In genomic region chr7:82895606-82896005, GRCm38 (mm10) we compare ENCODE assay signal across 16 mouse cellular contexts. TPM values are rescaled to one million over a fixed set of nuclear protein-coding genes. Genes with fewer than 3 reads are reported as not detected.
DNase-seq lines count a peak whose midpoint lies in the region; ATAC-seq and TF ChIP-seq lines count a peak whose summit lies in the region.
"Had no signal": no experiment of that assay in that cellular context is flagged by ENCODE, and none has a peak within 500 bp of the region (broad histone marks: within the 10 kb centered on the region; RNA-seq: fewer than 3 reads in every experiment).

No protein-coding gene starts in this region.

- POLR2A ChIA-PET in Patski (lab: Charles Lee): no interaction called here

- peak; percentile 20 to 67 for DNase-seq in adrenal gland, adult (ENCODE audit: inconsistent age in 2 of 2, low spot score in 1 of 2)
- DNase-seq in adrenal gland, postnatal 4 days (ENCODE audit: low spot score in 2 of 2): no peak
- peak; percentile 32 for DNase-seq in kidney, postnatal 0 days (ENCODE audit: low spot score)
- DNase-seq in Patski (ENCODE audit: low read depth, low spot score): no peak
- DNase-seq in kidney, postnatal 14 days: peak; percentile 43
- DNase-seq in midbrain, postnatal 0 days (ENCODE audit: low spot score): no peak
- DNase-seq: cerebellum, adult 11 months; layer of hippocampus, adult 9-11 months; left cerebral cortex, postnatal 4 days; retina, postnatal 1 day had no signal

- no peak overlapping the region for H3K4me2 ChIP-seq in kidney, postnatal 0 days (ENCODE audit: low read length)
- no peak overlapping the region for H3K4me2 ChIP-seq in kidney, embryonic 16.5 days (replicated peaks; ENCODE audit: low read depth, low read length)
- H3K4me2 ChIP-seq in midbrain, postnatal 0 days (ENCODE audit: low read depth, low read length, poor library complexity, severe bottlenecking): no peak overlapping the region
- H3K4me2 ChIP-seq: heart, embryonic 12.5 days; midbrain, embryonic 11.5 days had no signal

- no peaks in the 10 kb centered on the region for H3K27me3 ChIP-seq in kidney, postnatal 0 days (ENCODE audit: insufficient read depth, low read length)
- no peaks in the 10 kb centered on the region for H3K27me3 ChIP-seq in kidney, embryonic 16.5 days (ENCODE audit: insufficient read depth, low read length)
- H3K27me3 ChIP-seq in Patski: no peaks in the 10 kb centered on the region
- no peaks in the 10 kb centered on the region for H3K27me3 ChIP-seq in midbrain, postnatal 0 days (ENCODE audit: insufficient read depth, low read length)
- H3K27me3 ChIP-seq: heart, embryonic 12.5 days had no signal

- CTCF ChIA-PET in Patski (lab: Charles Lee): interaction anchor here (1.0 kb wide), 1 partner anchor 9 kb away, joined by 3 read pairs; no protein-coding TSS in a partner anchor

- H3K9me3 ChIP-seq in kidney, postnatal 0 days (replicated peaks; ENCODE audit: low read length): no peaks in the 10 kb centered on the region
- H3K9me3 ChIP-seq in kidney, embryonic 16.5 days (ENCODE audit: low read length): no peaks in the 10 kb centered on the region
- no peaks in the 10 kb centered on the region for H3K9me3 ChIP-seq in midbrain, postnatal 0 days (ENCODE audit: low read length)
- H3K9me3 ChIP-seq: heart, embryonic 12.5 days; hindbrain, embryonic 10.5 days had no signal

- no peaks in the 10 kb centered on the region; the same call in 1 of the 2 replicates for H3K4me1 ChIP-seq in kidney, postnatal 0 days (replicated peaks; ENCODE audit: insufficient read depth, low read length)
- H3K4me1 ChIP-seq in kidney, embryonic 16.5 days (ENCODE audit: insufficient read depth, low read length): peaks cover 12% of the 10 kb centered on the region; the same call in 1 of the 2 replicates
- H3K4me1 ChIP-seq in midbrain, postnatal 0 days (ENCODE audit: insufficient read depth, low read length): no peaks in the 10 kb centered on the region

- no peak overlapping the region for H3K4me3 ChIP-seq in kidney, postnatal 0 days (replicated peaks; ENCODE audit: low read depth, low read length)
- no peak overlapping the region for H3K4me3 ChIP-seq in kidney, embryonic 16.5 days (ENCODE audit: low read length)
- H3K4me3 ChIP-seq in midbrain, postnatal 0 days (ENCODE audit: low read depth, low read length): no peak overlapping the region
- H3K4me3 ChIP-seq: heart, embryonic 12.5 days; hindbrain, embryonic 10.5 days had no signal

- WGBS in kidney, postnatal 0 days: 17% methylated on average over 2 of the region's 2 CpGs
- WGBS in kidney, embryonic 16.5 days: 19% methylated on average over 2 of the region's 2 CpGs
- WGBS in midbrain, postnatal 0 days: 91% methylated on average over 2 of the region's 2 CpGs

- in situ Hi-C loops in Patski (cut with MboI; ENCODE audit: low pct_unique_long_range_greater_than_20kb): no loop called here

- H3K9ac ChIP-seq in kidney, postnatal 0 days (ENCODE audit: low read depth, low read length): no peak overlapping the region
- H3K9ac ChIP-seq in kidney, embryonic 16.5 days (replicated peaks; ENCODE audit: low read length): no peak overlapping the region
- no peak overlapping the region for H3K9ac ChIP-seq in midbrain, postnatal 0 days (replicated peaks; ENCODE audit: low read length, poor library complexity, severe bottlenecking)
- H3K9ac ChIP-seq: heart, embryonic 12.5 days; liver, embryonic 14.5 days had no signal

- ATAC-seq in kidney, postnatal 0 days (replicated peaks; ENCODE audit: low FRiP score, low read depth): no peak
- no peak for ATAC-seq in kidney, embryonic 16.5 days (ENCODE audit: low FRiP score, low TSS enrichment)
- ATAC-seq in Patski: peak; percentile 44
- no peak for ATAC-seq in midbrain, postnatal 0 days (ENCODE audit: low FRiP score)
- no peak for ATAC-seq in frontal cortex, adult (ENCODE audit: low TSS enrichment)

- no peak overlapping the region for H3K27ac ChIP-seq in kidney, postnatal 0 days
- no peak overlapping the region for H3K27ac ChIP-seq in kidney, embryonic 16.5 days (ENCODE audit: low read length)
- H3K27ac ChIP-seq in midbrain, postnatal 0 days (ENCODE audit: low read depth, low read length): no peak overlapping the region
- H3K27ac ChIP-seq: hindbrain, embryonic 10.5 days; liver, embryonic 14.5 days had no signal

- H3K36me3 ChIP-seq in kidney, postnatal 0 days (ENCODE audit: insufficient read depth, low read length): no peaks in the 10 kb centered on the region
- H3K36me3 ChIP-seq in kidney, embryonic 16.5 days (ENCODE audit: insufficient read depth, low read length): no peaks in the 10 kb centered on the region
- H3K36me3 ChIP-seq in midbrain, postnatal 0 days (ENCODE audit: insufficient read depth, low read length): no peaks in the 10 kb centered on the region
- H3K36me3 ChIP-seq: heart, embryonic 12.5 days; hindbrain, embryonic 10.5 days had no signal

- no peak for TF ChIP-seq CTCF in kidney, postnatal 0 days (IDR thresholded peaks at IDR 0.05; ENCODE audit: low read depth)
- no peak for TF ChIP-seq CTCF in Patski (IDR thresholded peaks at IDR 0.05)
- TF ChIP-seq CTCF in midbrain, postnatal 0 days (IDR thresholded peaks at IDR 0.05): no peak

RNA-seq across cellular contexts. Expression of gene Mex3b, which starts 28.5 kb away (rescaled TPM):
- total RNA-seq in adrenal gland, postnatal 4 days (2021): 10 to 100 TPM; 10.2 to 13.7 TPM
- polyA plus RNA-seq in kidney, postnatal 0 days (2015; fragmentation: Nextera tagmentation; extraction: Ambion mirVana): 11.2 and 11.3 TPM in 2 replicates
- polyA plus RNA-seq in kidney, embryonic 16.5 days (2015; fragmentation: Nextera tagmentation; extraction: Ambion mirVana): 9.9 and 10.5 TPM in 2 replicates
- polyA plus RNA-seq in Patski (2021): 5.7 TPM
- 101 and 105 TPM in 2 replicates for total RNA-seq in midbrain, postnatal 0 days (2014; rRNA removed)
- 14.5 and 17.1 TPM in 2 replicates for polyA plus RNA-seq in midbrain, postnatal 0 days (2015; fragmentation: Nextera tagmentation; extraction: Ambion mirVana)

Comparison
In these comparisons a context has a peak if more than half of its experiments do, and no peak if none do; other contexts are left out.
1. DNase-seq: peak in adrenal gland, adult (2 of 2), kidney, postnatal 0 days (single experiment) and kidney, postnatal 14 days (single experiment); none in adrenal gland, postnatal 4 days (0 of 2), Patski (single experiment) and midbrain, postnatal 0 days (single experiment).